Mouse (Mus musculus): Measurements from ENCODE around the gene Gm5142. TPM values are rescaled to one million over a fixed set of nuclear protein-coding genes. Genes with fewer than 3 reads are reported as not detected.

Gm5142 gene
- polyA plus RNA-seq, 1 experiment: not detected

DNA sequence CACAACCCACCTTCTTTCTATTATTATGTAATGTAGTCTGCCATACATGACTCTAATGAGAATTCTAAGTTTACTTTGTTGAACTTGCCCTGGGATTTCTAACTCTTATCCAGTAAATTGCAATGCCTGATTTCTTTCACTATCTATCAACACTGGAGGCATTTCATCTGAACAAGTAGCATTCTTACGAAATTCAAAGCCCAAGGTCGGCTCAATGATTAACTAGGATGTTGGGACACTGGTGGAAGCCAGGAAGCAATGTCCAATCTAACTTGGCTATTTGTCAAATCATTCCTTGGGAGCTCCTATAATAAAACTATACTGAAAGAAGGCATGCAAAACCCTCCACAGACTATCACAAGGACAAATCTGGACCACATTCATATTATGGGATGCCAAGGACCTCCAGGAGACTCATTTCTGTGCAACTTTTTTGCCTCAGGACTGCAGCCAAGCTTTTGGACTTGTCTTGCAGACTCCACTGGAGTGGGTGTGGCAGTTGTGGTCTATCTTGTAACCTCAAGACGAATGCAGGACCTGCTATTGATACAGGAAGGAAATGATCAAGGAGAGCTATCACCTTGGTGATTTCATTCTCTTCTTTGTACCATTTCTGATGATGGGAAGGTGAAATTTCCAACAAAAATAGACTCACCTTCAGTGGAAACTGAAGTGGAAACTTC is 21.4 kb downstream of the Gm5142 start:
- Histone ChIP-seq H3K79me2 (ENCODE audit: control insufficient read depth, insufficient read depth) (no peaks in the 10 kb centered on the region), H3K4me3 (no peak overlapping the region), H3K27me3 (ENCODE audit: control insufficient read depth, insufficient read depth, insufficient read length) (no peaks in the 10 kb centered on the region), H3K36me3 (ENCODE audit: control insufficient read depth, insufficient read depth) (no peaks in the 10 kb centered on the region), H3ac (ENCODE audit: control insufficient read depth, insufficient read length) (no peak overlapping the region), H3K4me2 (ENCODE audit: low read depth) (no peak overlapping the region)
- TF ChIP-seq POLR2AphosphoS2 (IDR thresholded peaks at IDR 0.05; ENCODE audit: insufficient read length, low read depth): no peak
- TF ChIP-seq SRF (IDR thresholded peaks at IDR 0.05; ENCODE audit: control insufficient read depth, insufficient read length, low read depth): no peak
- no peak for TF ChIP-seq MAX (IDR thresholded peaks at IDR 0.05; ENCODE audit: low read depth)
- TF ChIP-seq TCF3 (IDR thresholded peaks at IDR 0.05; ENCODE audit: insufficient read length, low read depth): no peak
- TF ChIP-seq REST (IDR thresholded peaks at IDR 0.05; ENCODE audit: insufficient read depth, insufficient read length): no peak
- no peak for TF ChIP-seq MYOG (IDR thresholded peaks at IDR 0.05; ENCODE audit: control insufficient read depth in 1 of 3, insufficient read depth in 1 of 3, insufficient read length in 2 of 3, low read depth in 2 of 3)
- TF ChIP-seq TCF12 (IDR thresholded peaks at IDR 0.05; ENCODE audit: insufficient read depth, poor library complexity, severe bottlenecking): no peak
- TF ChIP-seq CEBPB (IDR thresholded peaks at IDR 0.05; ENCODE audit: insufficient read depth, poor library complexity, severe bottlenecking): no peak
- no peak for TF ChIP-seq E2F4 (IDR thresholded peaks at IDR 0.05; ENCODE audit: insufficient read depth)

DNA sequence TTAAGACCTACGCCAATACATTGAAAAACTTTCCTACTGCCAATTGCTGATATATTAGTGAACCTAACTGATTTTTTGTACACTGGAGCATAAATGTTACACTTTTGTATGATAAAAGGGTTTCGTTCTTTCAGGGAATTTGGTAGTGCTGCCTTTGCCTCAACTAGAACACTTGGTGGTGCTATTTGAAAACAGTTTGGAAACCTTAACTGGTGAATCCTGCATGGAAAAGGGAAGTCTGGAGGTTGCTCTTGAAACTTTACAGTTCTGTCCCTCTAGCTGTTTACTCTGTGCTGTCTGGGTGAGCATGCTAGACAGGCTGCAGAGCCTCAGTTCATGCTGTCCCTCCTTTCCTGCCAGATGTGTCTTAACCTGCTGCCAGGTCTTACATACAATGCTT is 23.0 kb downstream of the Gm5142 start:
- no peak overlapping the region for H3ac ChIP-seq (ENCODE audit: control insufficient read depth, insufficient read length)
- TF ChIP-seq SRF (IDR thresholded peaks at IDR 0.05; ENCODE audit: control insufficient read depth, insufficient read length, low read depth) (no peak), POLR2A (IDR thresholded peaks at IDR 0.05; ENCODE audit: insufficient read length, low read depth) (no peak), CEBPB (IDR thresholded peaks at IDR 0.05; ENCODE audit: insufficient read depth, poor library complexity, severe bottlenecking) (no peak), E2F4 (IDR thresholded peaks at IDR 0.05; ENCODE audit: insufficient read depth) (no peak), USF1 (IDR thresholded peaks at IDR 0.05; ENCODE audit: low read depth) (no peak), TCF3 (IDR thresholded peaks at IDR 0.05; ENCODE audit: insufficient read length, low read depth) (no peak), REST (IDR thresholded peaks at IDR 0.05; ENCODE audit: insufficient read depth, insufficient read length) (no peak), TCF12 (IDR thresholded peaks at IDR 0.05; ENCODE audit: insufficient read depth, poor library complexity, severe bottlenecking) (no peak), MAX (IDR thresholded peaks at IDR 0.05; ENCODE audit: low read depth) (no peak), POLR2AphosphoS2 (IDR thresholded peaks at IDR 0.05; ENCODE audit: insufficient read length, low read depth) (no peak), MYOG (IDR thresholded peaks at IDR 0.05; ENCODE audit: control insufficient read depth in 1 of 3, insufficient read depth in 1 of 3, insufficient read length in 2 of 3, low read depth in 2 of 3) (no peak), MYOD1 (IDR thresholded peaks at IDR 0.05; ENCODE audit: control insufficient read depth in 1 of 3, insufficient read length in 2 of 3, low read depth in 2 of 3) (no peak)
- no peaks in the 10 kb centered on the region for H3K79me2 ChIP-seq (ENCODE audit: control insufficient read depth, insufficient read depth)
- H3K4me2 ChIP-seq (ENCODE audit: low read depth): no peak overlapping the region
- no peaks in the 10 kb centered on the region for H3K27me3 ChIP-seq (ENCODE audit: control insufficient read depth, insufficient read depth, insufficient read length)
- H3K4me3 ChIP-seq: no peak overlapping the region
- no peaks in the 10 kb centered on the region for H3K36me3 ChIP-seq (ENCODE audit: control insufficient read depth, insufficient read depth)

DNA sequence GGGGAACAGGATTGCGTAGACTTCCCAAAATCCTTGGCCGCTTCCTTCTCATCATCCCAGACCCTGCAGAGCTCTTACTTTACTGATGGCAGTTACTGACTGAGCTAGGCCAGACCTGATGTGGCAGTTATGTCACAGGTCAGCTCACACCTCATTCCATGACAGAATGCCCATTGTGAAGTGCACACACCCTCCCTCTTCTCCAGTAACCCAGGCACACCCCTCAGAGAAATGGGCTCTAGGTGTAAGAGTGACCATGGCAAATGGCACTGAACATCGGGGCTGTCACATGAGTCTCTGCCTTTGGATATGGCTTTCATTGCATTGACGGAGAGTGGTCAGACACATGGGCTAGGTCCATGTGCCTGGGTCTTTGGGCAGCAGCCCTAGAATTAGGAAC is 35.8 kb downstream of the Gm5142 start, which contains the start of gene 1700129C05Rik:
Gene 1700129C05Rik (minus strand): TSS at position 101 of the 400 bp plus-strand sequence.
- TF ChIP-seq TCF3 (IDR thresholded peaks at IDR 0.05; ENCODE audit: insufficient read length, low read depth): no peak
- no peak for TF ChIP-seq POLR2AphosphoS2 (IDR thresholded peaks at IDR 0.05; ENCODE audit: insufficient read length, low read depth)
- TF ChIP-seq POLR2A (IDR thresholded peaks at IDR 0.05; ENCODE audit: insufficient read length, low read depth): no peak
- no peak for TF ChIP-seq MAX (IDR thresholded peaks at IDR 0.05; ENCODE audit: low read depth)
- no peak for TF ChIP-seq MYOG (IDR thresholded peaks at IDR 0.05; ENCODE audit: control insufficient read depth in 1 of 3, insufficient read depth in 1 of 3, insufficient read length in 2 of 3, low read depth in 2 of 3)
- TF ChIP-seq REST (IDR thresholded peaks at IDR 0.05; ENCODE audit: insufficient read depth, insufficient read length): no peak
- TF ChIP-seq MYOD1 (IDR thresholded peaks at IDR 0.05; ENCODE audit: control insufficient read depth in 1 of 3, insufficient read length in 2 of 3, low read depth in 2 of 3): no peak
- TF ChIP-seq E2F4 (IDR thresholded peaks at IDR 0.05; ENCODE audit: insufficient read depth): no peak
- no peak for TF ChIP-seq USF1 (IDR thresholded peaks at IDR 0.05; ENCODE audit: low read depth)
- TF ChIP-seq TCF12 (IDR thresholded peaks at IDR 0.05; ENCODE audit: insufficient read depth, poor library complexity, severe bottlenecking): no peak
- H3K36me3 ChIP-seq (ENCODE audit: control insufficient read depth, insufficient read depth): no peaks in the 10 kb centered on the region
- no peak within 1 kb of the TSS for H3ac ChIP-seq (ENCODE audit: control insufficient read depth, insufficient read length)
- no peak within 1 kb of the TSS for H3K4me2 ChIP-seq (ENCODE audit: low read depth)
- H3K27me3 ChIP-seq (ENCODE audit: control insufficient read depth, insufficient read depth, insufficient read length): no peaks in the 10 kb centered on the region
- H3K79me2 ChIP-seq (ENCODE audit: control insufficient read depth, insufficient read depth): no peaks in the 10 kb centered on the region
- H3K4me3 ChIP-seq: no peak within 1 kb of the TSS

DNA sequence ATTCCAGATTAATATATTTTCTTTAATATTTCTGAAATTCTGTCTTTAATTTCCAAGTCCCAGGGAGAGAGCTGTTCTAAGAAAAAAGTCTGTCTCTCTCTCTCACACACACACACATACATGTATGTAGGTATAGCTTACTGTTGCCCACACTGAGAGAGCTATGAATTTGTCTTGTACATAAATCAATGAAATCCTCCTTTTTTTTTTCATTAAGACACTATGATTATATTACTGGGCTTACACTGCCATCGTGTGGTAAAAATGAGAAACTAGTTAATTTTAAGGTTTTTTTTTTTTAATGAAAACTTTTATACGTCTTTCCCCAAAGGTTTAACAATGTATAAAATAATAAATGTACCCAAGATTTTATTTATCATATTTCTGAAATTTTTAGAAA is 64.3 kb downstream of the Gm5142 start:
- H3K79me2 ChIP-seq (ENCODE audit: control insufficient read depth, insufficient read depth): no peaks in the 10 kb centered on the region
- no peaks in the 10 kb centered on the region for H3K36me3 ChIP-seq (ENCODE audit: control insufficient read depth, insufficient read depth)
- H3K27me3 ChIP-seq (ENCODE audit: control insufficient read depth, insufficient read depth, insufficient read length): no peaks in the 10 kb centered on the region
- H3K4me3 ChIP-seq: no peak overlapping the region
- no peak overlapping the region for H3K4me2 ChIP-seq (ENCODE audit: low read depth)
- no peak for TF ChIP-seq REST (IDR thresholded peaks at IDR 0.05; ENCODE audit: insufficient read depth, insufficient read length)
- no peak for TF ChIP-seq MYOG (IDR thresholded peaks at IDR 0.05; ENCODE audit: control insufficient read depth in 1 of 3, insufficient read depth in 1 of 3, insufficient read length in 2 of 3, low read depth in 2 of 3)
- no peak for TF ChIP-seq TCF3 (IDR thresholded peaks at IDR 0.05; ENCODE audit: insufficient read length, low read depth)
- no peak for TF ChIP-seq MAX (IDR thresholded peaks at IDR 0.05; ENCODE audit: low read depth)
- no peak for TF ChIP-seq TCF12 (IDR thresholded peaks at IDR 0.05; ENCODE audit: insufficient read depth, poor library complexity, severe bottlenecking)
- H3ac ChIP-seq (ENCODE audit: control insufficient read depth, insufficient read length): no peak overlapping the region

Other genes starting within 250 kb of the Gm5142 start
- gene 1700129C05Rik, start 35.9 kb downstream of the Gm5142 start, polyA plus RNA-seq (2012; fragmentation: generic; extraction: Trizol): not detected
- 5.7 TPM for gene Rcbtb1, start 22.5 kb upstream of the Gm5142 start, polyA plus RNA-seq (2012; fragmentation: generic; extraction: Trizol)
- gene Gm6904, start 81.5 kb upstream of the Gm5142 start, polyA plus RNA-seq (2012; fragmentation: generic; extraction: Trizol): not detected
- gene Phf11a, start 118.8 kb upstream of the Gm5142 start, polyA plus RNA-seq (2012; fragmentation: generic; extraction: Trizol): not detected
- gene Phf11b, start 162.6 kb upstream of the Gm5142 start, polyA plus RNA-seq (2012; fragmentation: generic; extraction: Trizol): 0.06 TPM
- 0.06 TPM for gene Phf11d, start 186.7 kb upstream of the Gm5142 start, polyA plus RNA-seq (2012; fragmentation: generic; extraction: Trizol)
- 0.07 TPM for gene Phf11c, start 216.6 kb upstream of the Gm5142 start, polyA plus RNA-seq (2012; fragmentation: generic; extraction: Trizol)

Measured in myocyte (in vitro differentiated cells).